Mouse (Mus musculus): ENCODE measurements around the gene Cenps. TPM values are rescaled to one million over a fixed set of nuclear protein-coding genes. Genes with fewer than 3 reads are reported as not detected.

Gene Cenps
- polyA plus RNA-seq, 1 experiment from 2014 or later: 24.5 TPM

DNA sequence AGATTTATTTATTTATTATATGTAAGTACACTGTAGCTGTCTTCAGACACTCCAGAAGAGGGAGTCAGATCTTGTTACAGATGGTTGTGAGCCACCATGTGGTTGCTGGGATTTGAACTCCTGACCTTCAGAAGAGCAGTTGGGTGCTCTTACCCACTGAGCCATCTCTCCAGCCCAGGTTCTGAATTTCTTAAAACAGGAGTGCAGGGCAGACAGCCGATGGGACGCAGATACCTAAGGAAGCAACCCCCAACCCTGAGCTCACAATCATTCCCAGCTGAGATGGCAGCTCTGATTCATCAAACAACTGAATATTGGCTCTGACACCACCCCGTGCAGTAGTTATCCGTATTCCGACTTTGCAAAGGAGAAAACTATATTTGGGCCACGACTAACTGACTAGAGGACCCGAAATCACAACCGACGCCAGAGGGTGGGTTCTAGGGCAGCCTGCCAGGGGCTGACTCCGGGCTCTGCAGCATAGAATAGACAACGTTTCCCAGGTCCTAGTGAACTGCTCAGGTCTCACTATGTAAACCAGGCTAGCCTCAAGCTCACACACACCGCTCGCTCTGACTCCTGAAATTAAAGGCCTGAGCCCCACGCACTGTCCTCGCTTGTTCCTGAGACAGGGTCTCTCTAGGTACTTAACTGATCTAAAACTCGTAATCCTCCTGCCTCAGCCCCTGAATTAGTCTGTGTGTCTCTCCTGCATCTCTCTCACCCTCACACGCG lies 1.1 kb downstream of the Cenps start:
- peak overlapping the region; percentile 70 for H3K4me3 ChIP-seq (replicated peaks; ENCODE audit: low read length)
- no peaks in the 10 kb centered on the region for H3K27me3 ChIP-seq (ENCODE audit: control insufficient read depth, insufficient read depth, low read length)
- peaks cover 8% of the 10 kb centered on the region for H3K4me1 ChIP-seq (ENCODE audit: control insufficient read depth, insufficient read depth, low read length)
- ATAC-seq (ENCODE audit: insufficient read depth, low FRiP score): no peak
- peak overlapping the region; percentile 82 for H3K9ac ChIP-seq (ENCODE audit: low read length)
- no peak overlapping the region for H3K27ac ChIP-seq (ENCODE audit: low read length)
- H3K9me3 ChIP-seq (replicated peaks; ENCODE audit: control insufficient read depth, low read length): no peaks in the 10 kb centered on the region
- peak overlapping the region; percentile 71 for H3K4me2 ChIP-seq (ENCODE audit: low read depth, low read length)
- no peaks in the 10 kb centered on the region for H3K36me3 ChIP-seq (ENCODE audit: control insufficient read depth, insufficient read depth, low read length)
- WGBS: 63% methylated on average over 18 of the region's 18 CpGs

DNA sequence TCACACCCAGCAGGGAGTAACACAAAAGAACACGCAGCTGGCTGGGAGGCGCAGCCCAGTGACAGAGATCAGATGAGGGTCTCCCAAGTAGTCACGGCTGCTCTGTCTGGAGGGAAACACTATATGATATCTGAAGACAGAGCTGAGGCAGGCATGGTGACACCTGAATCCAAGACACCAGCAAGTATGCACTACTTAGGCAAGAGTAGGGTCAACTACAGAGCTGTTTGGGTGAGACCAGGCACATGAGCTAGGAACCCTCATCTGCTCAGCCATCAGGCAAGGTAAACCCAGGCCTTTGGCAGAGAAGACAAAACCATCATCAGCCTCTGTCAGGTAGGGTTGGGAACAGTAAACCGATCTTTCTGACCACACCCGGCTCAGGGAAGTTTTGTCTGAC lies 4.0 kb downstream of the Cenps start:
- no peak overlapping the region for H3K4me3 ChIP-seq (replicated peaks; ENCODE audit: low read length)
- no peaks in the 10 kb centered on the region for H3K36me3 ChIP-seq (ENCODE audit: control insufficient read depth, insufficient read depth, low read length)
- no peaks in the 10 kb centered on the region for H3K9me3 ChIP-seq (replicated peaks; ENCODE audit: control insufficient read depth, low read length)
- no peak overlapping the region for H3K4me2 ChIP-seq (ENCODE audit: low read depth, low read length)
- H3K4me1 ChIP-seq (ENCODE audit: control insufficient read depth, insufficient read depth, low read length): peaks cover 8% of the 10 kb centered on the region
- no peak overlapping the region for H3K9ac ChIP-seq (ENCODE audit: low read length)
- no peak overlapping the region for H3K27ac ChIP-seq (ENCODE audit: low read length)
- ATAC-seq (ENCODE audit: insufficient read depth, low FRiP score): no peak
- 78% methylated on average over 5 of the region's 5 CpGs for WGBS
- no peaks in the 10 kb centered on the region for H3K27me3 ChIP-seq (ENCODE audit: control insufficient read depth, insufficient read depth, low read length)

DNA sequence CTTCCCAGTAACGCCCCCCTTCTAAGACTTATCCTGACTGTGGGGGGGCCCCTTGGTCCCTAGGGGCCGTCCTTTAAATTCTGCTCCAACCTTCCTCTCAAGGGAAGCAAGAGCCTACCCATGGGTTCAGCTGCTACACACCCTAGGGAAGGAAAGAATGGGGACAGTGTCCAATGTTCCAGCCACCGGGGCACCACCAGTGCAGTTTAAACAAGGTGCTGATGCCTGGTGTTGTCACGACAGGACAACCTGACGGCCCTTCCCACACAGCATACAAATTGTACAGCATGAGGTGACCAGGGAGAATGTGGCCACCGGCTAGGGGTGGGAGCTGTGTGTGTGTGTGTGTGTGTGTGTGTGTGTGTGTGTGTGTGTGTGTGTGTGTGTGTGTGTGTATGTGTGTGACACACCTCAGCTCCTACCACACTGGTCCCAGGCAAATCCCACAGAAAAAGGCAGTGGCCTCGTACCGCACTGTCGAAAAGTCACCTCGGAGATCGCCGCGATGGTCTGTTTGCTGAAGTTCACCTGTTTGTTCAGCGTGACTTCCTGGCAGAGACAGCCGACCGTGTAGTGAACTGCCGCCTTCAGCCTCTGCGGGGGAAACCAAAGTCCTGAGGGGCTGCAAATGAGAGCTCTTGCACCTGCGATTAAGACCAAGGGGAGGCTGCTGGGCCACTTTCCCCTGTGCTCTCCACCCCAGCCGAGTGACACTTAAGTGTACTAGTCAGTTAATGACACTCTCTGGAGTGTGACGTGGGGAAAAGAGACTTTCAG lies 5.5 kb downstream of the Cenps start:
- no peak overlapping the region for H3K27ac ChIP-seq (ENCODE audit: low read length)
- no peaks in the 10 kb centered on the region for H3K36me3 ChIP-seq (ENCODE audit: control insufficient read depth, insufficient read depth, low read length)
- peaks cover 7% of the 10 kb centered on the region for H3K4me1 ChIP-seq (ENCODE audit: control insufficient read depth, insufficient read depth, low read length)
- no peak for ATAC-seq (ENCODE audit: insufficient read depth, low FRiP score)
- no peak overlapping the region for H3K4me3 ChIP-seq (replicated peaks; ENCODE audit: low read length)
- H3K4me2 ChIP-seq (ENCODE audit: low read depth, low read length): no peak overlapping the region
- H3K27me3 ChIP-seq (ENCODE audit: control insufficient read depth, insufficient read depth, low read length): no peaks in the 10 kb centered on the region
- WGBS: 63% methylated on average over 21 of the region's 21 CpGs
- H3K9ac ChIP-seq (ENCODE audit: low read length): no peak overlapping the region
- no peaks in the 10 kb centered on the region for H3K9me3 ChIP-seq (replicated peaks; ENCODE audit: control insufficient read depth, low read length)

DNA sequence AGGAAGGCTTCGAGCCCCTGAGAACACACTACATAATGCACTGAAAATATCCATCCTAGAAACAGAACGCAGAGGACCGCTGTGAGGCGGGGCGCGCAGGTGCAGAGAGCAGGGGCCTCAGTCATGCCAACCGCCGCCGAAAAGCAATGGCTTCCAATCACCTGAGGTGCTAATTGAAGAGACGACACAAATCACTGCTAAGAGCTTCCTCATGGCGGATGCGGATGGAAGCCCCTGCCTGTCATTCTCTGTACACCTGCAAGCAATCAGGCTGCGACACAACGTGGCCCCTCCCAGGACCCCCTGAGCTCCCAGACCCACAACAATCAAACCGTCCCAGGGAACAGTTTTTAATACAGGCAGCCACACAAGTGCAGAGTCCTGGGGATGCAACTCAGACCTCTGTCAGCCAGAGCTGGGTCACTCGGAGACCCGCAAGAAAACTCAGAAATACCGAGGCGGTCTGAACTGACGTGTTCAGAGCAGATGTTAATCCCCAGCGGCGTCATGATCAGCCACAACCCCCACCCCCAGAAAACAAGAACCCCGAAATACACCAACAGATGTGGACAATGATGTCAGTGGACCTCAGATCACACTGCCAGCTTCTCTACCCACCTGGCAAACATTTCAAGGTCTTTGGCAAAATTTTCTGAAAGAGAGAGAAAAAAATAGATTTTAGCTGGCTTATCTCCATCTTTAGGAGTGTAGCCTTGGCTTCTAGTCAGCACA lies 6.2 kb downstream of the Cenps start:
- Histone ChIP-seq H3K9ac (ENCODE audit: low read length) (no peak overlapping the region), H3K9me3 (replicated peaks; ENCODE audit: control insufficient read depth, low read length) (no peaks in the 10 kb centered on the region), H3K27ac (ENCODE audit: low read length) (no peak overlapping the region), H3K4me3 (replicated peaks; ENCODE audit: low read length) (no peak overlapping the region), H3K4me1 (ENCODE audit: control insufficient read depth, insufficient read depth, low read length) (no peaks in the 10 kb centered on the region), H3K36me3 (ENCODE audit: control insufficient read depth, insufficient read depth, low read length) (no peaks in the 10 kb centered on the region), H3K4me2 (ENCODE audit: low read depth, low read length) (no peak overlapping the region), H3K27me3 (ENCODE audit: control insufficient read depth, insufficient read depth, low read length) (no peaks in the 10 kb centered on the region)
- 88% methylated on average over 23 of the region's 23 CpGs for WGBS
- ATAC-seq (ENCODE audit: insufficient read depth, low FRiP score): no peak

DNA sequence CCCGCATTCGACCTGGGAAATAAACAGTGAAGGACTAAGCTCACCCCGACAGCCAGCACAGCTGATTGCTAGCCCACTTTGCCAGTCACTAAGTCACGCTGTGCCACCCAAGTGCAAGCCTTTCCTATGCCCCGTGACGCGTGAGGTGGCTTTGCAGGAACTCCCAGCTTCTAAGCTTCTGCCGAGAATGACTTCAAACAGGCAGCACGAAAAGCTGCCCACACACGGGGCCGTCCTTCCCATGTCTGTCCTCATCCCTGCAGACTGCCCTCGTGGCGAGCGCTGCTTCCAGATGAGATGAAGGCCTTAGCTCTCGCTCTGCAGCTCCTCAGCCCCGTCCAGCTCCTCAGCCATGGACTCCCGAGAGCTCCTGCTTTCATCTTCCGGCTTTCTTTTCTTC lies 9.0 kb downstream of the Cenps start:
- H3K4me2 ChIP-seq (ENCODE audit: low read depth, low read length): no peak overlapping the region
- H3K4me1 ChIP-seq (ENCODE audit: control insufficient read depth, insufficient read depth, low read length): no peaks in the 10 kb centered on the region
- 53% methylated on average over 18 of the region's 18 CpGs for WGBS
- H3K9me3 ChIP-seq (replicated peaks; ENCODE audit: control insufficient read depth, low read length): no peaks in the 10 kb centered on the region
- no peaks in the 10 kb centered on the region for H3K27me3 ChIP-seq (ENCODE audit: control insufficient read depth, insufficient read depth, low read length)
- H3K36me3 ChIP-seq (ENCODE audit: control insufficient read depth, insufficient read depth, low read length): no peaks in the 10 kb centered on the region
- no peak overlapping the region for H3K9ac ChIP-seq (ENCODE audit: low read length)
- no peak for ATAC-seq (ENCODE audit: insufficient read depth, low FRiP score)
- H3K27ac ChIP-seq (ENCODE audit: low read length): no peak overlapping the region
- H3K4me3 ChIP-seq (replicated peaks; ENCODE audit: low read length): no peak overlapping the region

DNA sequence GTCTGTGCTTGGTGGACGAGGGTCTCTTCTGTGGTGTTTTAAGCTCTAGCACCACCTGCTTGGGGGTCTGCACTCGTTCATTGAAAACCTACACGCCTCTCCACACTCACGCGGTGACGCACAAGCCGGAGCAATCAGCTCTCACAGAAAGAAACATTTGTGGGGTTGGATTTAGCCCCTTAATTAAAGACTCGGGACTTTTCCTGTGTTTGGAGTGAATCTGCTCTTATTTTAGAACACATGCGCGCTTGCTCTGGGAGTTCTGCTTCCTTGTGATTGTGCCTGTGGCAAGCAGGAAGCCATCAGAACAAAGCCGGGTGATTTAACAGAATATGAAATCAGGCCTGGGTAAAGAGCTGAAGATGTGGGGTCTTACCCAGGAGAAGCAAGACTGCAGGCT lies 10.8 kb downstream of the Cenps start, which contains the start of gene Cort:
Cort (minus strand) TSS at position 101 of the 400 bp plus-strand sequence.
- Histone ChIP-seq H3K27me3 (ENCODE audit: control insufficient read depth, insufficient read depth, low read length) (no peaks in the 10 kb centered on the region), H3K4me3 (replicated peaks; ENCODE audit: low read length) (no peak within 1 kb of the TSS), H3K36me3 (ENCODE audit: control insufficient read depth, insufficient read depth, low read length) (no peaks in the 10 kb centered on the region), H3K9me3 (replicated peaks; ENCODE audit: control insufficient read depth, low read length) (no peaks in the 10 kb centered on the region), H3K4me2 (ENCODE audit: low read depth, low read length) (no peak within 1 kb of the TSS), H3K9ac (ENCODE audit: low read length) (no peak within 1 kb of the TSS), H3K27ac (ENCODE audit: low read length) (no peak within 1 kb of the TSS), H3K4me1 (ENCODE audit: control insufficient read depth, insufficient read depth, low read length) (no peaks in the 10 kb centered on the region)
- 76% methylated on average over 11 of the region's 11 CpGs for WGBS
- ATAC-seq (ENCODE audit: insufficient read depth, low FRiP score): no peak

DNA sequence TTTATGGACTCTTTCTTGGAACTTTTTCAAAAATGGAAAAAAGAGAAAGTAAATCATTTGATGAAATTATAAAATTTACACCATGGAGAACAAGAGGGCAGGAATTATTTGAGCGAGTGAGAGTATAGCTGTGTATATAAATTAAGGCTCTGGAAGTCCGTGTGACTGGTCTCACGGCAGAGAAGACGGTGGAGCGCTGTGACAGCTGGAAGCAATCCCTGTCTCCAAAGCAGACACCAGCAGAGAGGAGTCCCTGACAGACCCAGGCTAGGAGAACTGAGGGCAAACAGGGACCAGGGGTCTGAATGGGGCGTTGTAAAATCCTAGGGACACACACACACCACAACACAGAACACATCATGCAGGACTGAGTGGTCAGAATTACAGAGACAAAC lies 11.3 kb downstream of the Cenps start:
- WGBS: 43% methylated on average over 6 of the region's 6 CpGs
- H3K9ac ChIP-seq (ENCODE audit: low read length): no peak overlapping the region
- no peak for ATAC-seq (ENCODE audit: insufficient read depth, low FRiP score)

DNA sequence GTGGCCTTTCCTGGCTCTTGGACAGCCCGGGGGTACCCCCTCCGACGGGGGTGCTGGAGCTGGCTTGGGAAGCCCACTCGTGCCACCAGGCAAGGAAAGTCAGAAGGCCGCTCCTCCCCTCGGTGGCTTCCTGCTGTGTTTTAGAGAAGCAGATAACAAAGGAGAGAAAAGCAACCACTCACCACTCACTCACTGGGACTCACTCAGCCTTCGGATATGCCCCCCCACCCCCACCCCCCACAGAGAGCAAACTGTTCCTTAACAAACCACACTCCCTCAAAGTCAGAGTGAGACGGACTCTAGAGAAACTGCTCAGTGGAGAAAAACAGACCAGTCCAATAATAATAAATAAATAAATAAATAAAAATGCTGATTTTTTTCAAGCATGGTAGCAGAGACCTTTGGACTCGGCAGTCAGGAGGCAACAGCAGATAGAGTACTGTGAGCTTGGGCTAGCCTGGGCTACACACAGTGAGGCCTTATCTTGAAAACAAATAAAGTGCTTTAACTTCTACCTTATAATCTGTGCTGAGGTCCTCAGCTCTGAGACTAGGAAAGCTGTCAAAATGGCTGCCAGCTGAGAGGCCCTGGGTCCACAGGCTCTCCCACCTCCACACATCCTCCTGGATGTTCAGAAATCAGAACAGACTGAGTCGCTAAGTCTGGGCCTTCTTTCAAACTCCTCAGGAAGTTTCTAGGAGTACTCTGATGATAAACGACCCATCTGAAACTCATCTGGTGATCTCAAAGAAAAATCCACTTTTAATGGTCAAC lies 11.9 kb downstream of the Cenps start:
- WGBS: 67% methylated on average over 11 of the region's 11 CpGs
- H3K4me2 ChIP-seq (ENCODE audit: low read depth, low read length): no peak overlapping the region
- H3K36me3 ChIP-seq (ENCODE audit: control insufficient read depth, insufficient read depth, low read length): no peaks in the 10 kb centered on the region
- H3K27me3 ChIP-seq (ENCODE audit: control insufficient read depth, insufficient read depth, low read length): no peaks in the 10 kb centered on the region
- ATAC-seq (ENCODE audit: insufficient read depth, low FRiP score): no peak
- no peak overlapping the region for H3K9ac ChIP-seq (ENCODE audit: low read length)
- no peaks in the 10 kb centered on the region for H3K4me1 ChIP-seq (ENCODE audit: control insufficient read depth, insufficient read depth, low read length)
- H3K27ac ChIP-seq (ENCODE audit: low read length): no peak overlapping the region
- H3K9me3 ChIP-seq (replicated peaks; ENCODE audit: control insufficient read depth, low read length): no peaks in the 10 kb centered on the region
- no peak overlapping the region for H3K4me3 ChIP-seq (replicated peaks; ENCODE audit: low read length)

More for the DNA sequence above, 11.3 kb downstream of the Cenps start:
- Histone ChIP-seq H3K4me2 (ENCODE audit: low read depth, low read length) (no peak overlapping the region), H3K27ac (ENCODE audit: low read length) (no peak overlapping the region), H3K36me3 (ENCODE audit: control insufficient read depth, insufficient read depth, low read length) (no peaks in the 10 kb centered on the region), H3K4me3 (replicated peaks; ENCODE audit: low read length) (no peak overlapping the region), H3K9me3 (replicated peaks; ENCODE audit: control insufficient read depth, low read length) (no peaks in the 10 kb centered on the region), H3K27me3 (ENCODE audit: control insufficient read depth, insufficient read depth, low read length) (no peaks in the 10 kb centered on the region), H3K4me1 (ENCODE audit: control insufficient read depth, insufficient read depth, low read length) (no peaks in the 10 kb centered on the region)
